Mouse (Mus musculus) stomach, embryonic 14.5 days (tissue): ENCODE results near the gene Map4k5. TPM values are rescaled to one million over a fixed set of nuclear protein-coding genes. Genes with fewer than 3 reads are reported as not detected.

ENCODE experiments used
- ATAC-seq: fragments of 200-750 bp; cut with Nextera tagmentation; 2 replicates; pipeline ENCODE4 v1.8.0; 2017; ENCODE audit warnings: low read depth, moderate TSS enrichment; ENCODE audit not compliant: insufficient number of reproducible peaks, insufficient read depth, low FRiP score
- H3K27ac ChIP-seq: fragments of 300-500 bp; sonication (generic); 2 replicates; pipeline ENCODE4 v1.5.1; 2014; ENCODE audit warnings: mild to moderate bottlenecking, low read length, moderate library complexity, mixed read lengths
- H3K27me3 ChIP-seq: fragments of 300-500 bp; sonication (generic); 2 replicates; pipeline ENCODE4 v1.6.1; 2014; ENCODE audit warnings: low read length, control low read depth, mixed read lengths; ENCODE audit not compliant: control insufficient read depth, insufficient read depth
- H3K36me3 ChIP-seq: fragments of 300-500 bp; sonication (generic); 2 replicates; pipeline ENCODE4 v1.6.1; 2014; ENCODE audit warnings: mild to moderate bottlenecking, control low read depth, low read length, moderate library complexity, mixed read lengths; ENCODE audit not compliant: control insufficient read depth, insufficient read depth
- H3K4me1 ChIP-seq: fragments of 300-500 bp; sonication (generic); 2 replicates; pipeline ENCODE4 v1.6.1; 2014; ENCODE audit warnings: low read length, control low read depth, mixed read lengths; ENCODE audit not compliant: control insufficient read depth, insufficient read depth
- H3K4me2 ChIP-seq: fragments of 300-500 bp; sonication (generic); replicated peaks from 2 replicates; pipeline ENCODE4 v1.6.1; 2014; ENCODE audit warnings: low read depth, low read length, control low read depth
- H3K4me3 ChIP-seq: fragments of 300-500 bp; sonication (generic); 2 replicates; pipeline ENCODE4 v1.5.1; 2014; ENCODE audit warnings: low read depth, low read length, control low read depth
- H3K9ac ChIP-seq: fragments of 300-500 bp; sonication (generic); replicated peaks from 2 replicates; pipeline ENCODE4 v1.6.1; 2014; ENCODE audit warnings: low read depth, mild to moderate bottlenecking, control low read depth, low read length, moderate library complexity, mixed read lengths
- H3K9me3 ChIP-seq: fragments of 300-500 bp; sonication (generic); 2 replicates; pipeline ENCODE4 v1.6.1; 2016; ENCODE audit warnings: low read depth, low read length, control low read depth; ENCODE audit not compliant: control insufficient read depth
- WGBS: fragments of 180-500 bp; shearing (Covaris S2); extraction: QIAGEN DNeasy Blood & Tissue Kit; methylation state at CpG from one replicate; pipeline ENCODE4 v1.1.7; 2014; 5-methylcytosine and 5-hydroxymethylcytosine counted together
- polyA plus RNA-seq: library from polyadenylated mRNA; unstranded; fragments of >200 nt; fragmentation: Nextera tagmentation; extraction: Ambion mirVana; gene quantifications from 2 replicates; pipeline ENCODE4 v1.2.1, GENCODE M21; 2014

The Map4k5 gene
- polyA plus RNA-seq, 1 experiment from 2014 or later = 37.4 TPM

GRCm38 (mm10) chr12:69881198-69881905 lies 11.6 kb downstream of the Map4k5 start:
- no peaks in the 10 kb centered on the region for H3K36me3 ChIP-seq
- no peak overlapping the region for H3K9ac ChIP-seq
- WGBS = 51% methylated on average over 10 of the region's 10 CpGs
- H3K4me3 ChIP-seq = no peak overlapping the region
- peaks cover 21% of the 10 kb centered on the region for H3K4me1 ChIP-seq
- no peaks in the 10 kb centered on the region for H3K9me3 ChIP-seq
- H3K27ac ChIP-seq = no peak overlapping the region
- ATAC-seq = no peak
- H3K27me3 ChIP-seq = no peaks in the 10 kb centered on the region
- H3K4me2 ChIP-seq = no peak overlapping the region

GRCm38 (mm10) chr12:69879739-69880138 lies 13.3 kb downstream of the Map4k5 start:
- no peak for ATAC-seq
- 24% methylated on average over 6 of the region's 6 CpGs for WGBS
- peak overlapping the region; percentile 4; the same call in 1 of the 2 replicates for H3K27ac ChIP-seq
- no peak overlapping the region for H3K4me3 ChIP-seq
- peaks cover 16% of the 10 kb centered on the region; the same call in 1 of the 2 replicates for H3K4me1 ChIP-seq
- H3K27me3 ChIP-seq = no peaks in the 10 kb centered on the region
- no peaks in the 10 kb centered on the region for H3K9me3 ChIP-seq
- no peak overlapping the region; the same call in 1 of the 2 replicates for H3K4me2 ChIP-seq
- H3K36me3 ChIP-seq = no peaks in the 10 kb centered on the region
- no peak overlapping the region for H3K9ac ChIP-seq

GRCm38 (mm10) chr12:69879172-69879665 lies 13.8 kb downstream of the Map4k5 start:
- H3K9ac ChIP-seq = no peak overlapping the region
- H3K4me3 ChIP-seq = no peak overlapping the region
- peaks cover 16% of the 10 kb centered on the region; the same call in 1 of the 2 replicates for H3K4me1 ChIP-seq
- peak overlapping the region; percentile 4; the same call in 1 of the 2 replicates for H3K27ac ChIP-seq
- H3K36me3 ChIP-seq = no peaks in the 10 kb centered on the region
- WGBS = 9% methylated on average over 4 of the region's 4 CpGs
- H3K4me2 ChIP-seq = no peak overlapping the region; the same call in 1 of the 2 replicates
- ATAC-seq = peak; percentile 46; the same call in 1 of the 2 replicates
- H3K27me3 ChIP-seq = no peaks in the 10 kb centered on the region
- H3K9me3 ChIP-seq = no peaks in the 10 kb centered on the region

GRCm38 (mm10) chr12:69877842-69878363 lies 15.1 kb downstream of the Map4k5 start:
- Histone ChIP-seq H3K9ac (no peak overlapping the region), H3K4me1 (peaks cover 16% of the 10 kb centered on the region; the same call in 1 of the 2 replicates), H3K36me3 (no peaks in the 10 kb centered on the region), H3K4me3 (no peak overlapping the region), H3K9me3 (no peaks in the 10 kb centered on the region), H3K27ac (no peak overlapping the region), H3K27me3 (no peaks in the 10 kb centered on the region), H3K4me2 (no peak overlapping the region)
- WGBS = 86% methylated on average over 9 of the region's 9 CpGs
- ATAC-seq = no peak

- Histone ChIP-seq H3K9ac (no peak overlapping the region), H3K9me3 (no peaks in the 10 kb centered on the region), H3K27me3 (no peaks in the 10 kb centered on the region), H3K4me1 (0 out of 2 replicates have a peak, but pooled peaks cover 2% of the 10 kb centered on the region), H3K4me3 (no peak overlapping the region), H3K4me2 (no peak overlapping the region), H3K27ac (no peak overlapping the region), H3K36me3 (peaks cover 7% of the 10 kb centered on the region; the same call in 1 of the 2 replicates)
- 88% methylated on average over 5 of the region's 5 CpGs for WGBS
- ATAC-seq = no peak
Observed at GRCm38 (mm10) chr12:69871632-69872031, 21.4 kb downstream of the Map4k5 start.

GRCm38 (mm10) chr12:69867338-69867737 lies 25.7 kb downstream of the Map4k5 start:
- Histone ChIP-seq H3K36me3 (peaks cover 10% of the 10 kb centered on the region), H3K27me3 (no peaks in the 10 kb centered on the region), H3K4me1 (0 out of 2 replicates have a peak, but pooled peaks cover 5% of the 10 kb centered on the region), H3K4me2 (no peak overlapping the region), H3K4me3 (no peak overlapping the region), H3K9ac (no peak overlapping the region), H3K27ac (no peak overlapping the region), H3K9me3 (no peaks in the 10 kb centered on the region)
- no peak for ATAC-seq
- WGBS = 64% methylated on average over 5 of the region's 5 CpGs

- H3K9me3 ChIP-seq = no peaks in the 10 kb centered on the region
- no peak for ATAC-seq
- H3K4me2 ChIP-seq = no peak overlapping the region
- H3K9ac ChIP-seq = no peak overlapping the region
- peaks cover 4% of the 10 kb centered on the region; the same call in 1 of the 2 replicates for H3K36me3 ChIP-seq
- H3K4me3 ChIP-seq = no peak overlapping the region
- no peaks in the 10 kb centered on the region for H3K27me3 ChIP-seq
- H3K4me1 ChIP-seq = 0 out of 2 replicates have a peak, but pooled peaks cover 5% of the 10 kb centered on the region
- WGBS = 69% methylated on average over 4 of the region's 4 CpGs
- H3K27ac ChIP-seq = no peak overlapping the region
Observed at GRCm38 (mm10) chr12:69864164-69864692, 28.8 kb downstream of the Map4k5 start.

GRCm38 (mm10) chr12:69863505-69863904 lies 29.5 kb downstream of the Map4k5 start:
- WGBS = 80% methylated on average over 5 of the region's 5 CpGs
- Histone ChIP-seq H3K4me3 (no peak overlapping the region), H3K36me3 (peaks cover 4% of the 10 kb centered on the region; the same call in 1 of the 2 replicates), H3K4me2 (no peak overlapping the region), H3K27me3 (no peaks in the 10 kb centered on the region), H3K9me3 (no peaks in the 10 kb centered on the region), H3K27ac (no peak overlapping the region), H3K4me1 (0 out of 2 replicates have a peak, but pooled peaks cover 5% of the 10 kb centered on the region), H3K9ac (no peak overlapping the region)
- no peak for ATAC-seq
